21 mouse cellular contexts compared by ENCODE assay signal in genomic region chr1:141338073-141338472, GRCm38 (mm10).
DNase-seq lines count a peak whose midpoint lies in the region; ATAC-seq and TF ChIP-seq lines count a peak whose summit lies in the region.
"Had no signal": no experiment of that assay in that cellular context is flagged by ENCODE, and none has a peak within 500 bp of the region (broad histone marks: within the 10 kb centered on the region; RNA-seq: fewer than 3 reads in every experiment).

No protein-coding gene starts in this region.

- no peak overlapping the region for H3K4me3 ChIP-seq in forebrain, embryonic 13.5 days
- no peak overlapping the region for H3K4me3 ChIP-seq in forebrain, embryonic 10.5 days
- no peak overlapping the region for H3K4me3 ChIP-seq in forebrain, postnatal 0 days (ENCODE audit: low read depth, low read length)
- H3K4me3 ChIP-seq in hindbrain, embryonic 12.5 days = no peak overlapping the region
- no peak overlapping the region for H3K4me3 ChIP-seq in neural tube, embryonic 15.5 days (replicated peaks)
- H3K4me3 ChIP-seq: embryonic facial prominence, embryonic 10.5 days; heart, embryonic 12.5 days; hindbrain, embryonic 10.5 days; hindbrain, embryonic 15.5 days had no signal

- H3K4me2 ChIP-seq in forebrain, embryonic 13.5 days = no peak overlapping the region
- no peak overlapping the region for H3K4me2 ChIP-seq in forebrain, postnatal 0 days (ENCODE audit: low read depth)
- no peak overlapping the region for H3K4me2 ChIP-seq in hindbrain, embryonic 12.5 days (replicated peaks)
- H3K4me2 ChIP-seq in neural tube, embryonic 15.5 days = no peak overlapping the region
- H3K4me2 ChIP-seq: heart, embryonic 12.5 days; hindbrain, embryonic 15.5 days had no signal

- H3K27ac ChIP-seq in forebrain, embryonic 13.5 days = no peak overlapping the region
- no peak overlapping the region for H3K27ac ChIP-seq in forebrain, embryonic 10.5 days
- H3K27ac ChIP-seq in forebrain, postnatal 0 days (ENCODE audit: low read depth, low read length) = no peak overlapping the region
- H3K27ac ChIP-seq in hindbrain, embryonic 12.5 days = no peak overlapping the region
- no peak overlapping the region for H3K27ac ChIP-seq in neural tube, embryonic 15.5 days (replicated peaks)
- H3K27ac ChIP-seq: embryonic facial prominence, embryonic 10.5 days; hindbrain, embryonic 10.5 days; hindbrain, embryonic 15.5 days had no signal

- DNase-seq in forebrain, embryonic 10.5 days (ENCODE audit: extremely low spot score, low spot score) = no peak
- peak; percentile 17 for DNase-seq in brain, adult 2 months (ENCODE audit: low read depth, low spot score)
- peak; percentile 37 for DNase-seq in forebrain, postnatal 0 days
- peak; percentile 17 for DNase-seq in layer of hippocampus, adult 9-10 months (ENCODE audit: low spot score)
- DNase-seq in urinary bladder, postnatal 25 days (ENCODE audit: low spot score) = no peak
- DNase-seq: adrenal gland, adult 8-10 months; adrenal gland, postnatal 36 days; B cell, adult 2 months; cerebellum, adult 18-20 months; cerebellum, adult 9-11 months; gastrocnemius, postnatal 25 days had no signal

- no peaks in the 10 kb centered on the region for H3K36me3 ChIP-seq in forebrain, embryonic 13.5 days (ENCODE audit: poor library complexity, severe bottlenecking)
- no peaks in the 10 kb centered on the region for H3K36me3 ChIP-seq in forebrain, embryonic 10.5 days (replicated peaks)
- H3K36me3 ChIP-seq in forebrain, postnatal 0 days (ENCODE audit: insufficient read depth) = no peaks in the 10 kb centered on the region
- no peaks in the 10 kb centered on the region for H3K36me3 ChIP-seq in hindbrain, embryonic 12.5 days
- no peaks in the 10 kb centered on the region for H3K36me3 ChIP-seq in neural tube, embryonic 15.5 days
- H3K36me3 ChIP-seq: embryonic facial prominence, embryonic 10.5 days; G1E; heart, embryonic 12.5 days; hindbrain, embryonic 10.5 days; hindbrain, embryonic 15.5 days had no signal

- H3K9me3 ChIP-seq in forebrain, embryonic 13.5 days (replicated peaks) = no peaks in the 10 kb centered on the region
- H3K9me3 ChIP-seq in forebrain, embryonic 10.5 days = no peaks in the 10 kb centered on the region
- H3K9me3 ChIP-seq in forebrain, postnatal 0 days (ENCODE audit: low read length) = 0 out of 2 replicates have a peak, but pooled peaks cover under 1% of the 10 kb centered on the region
- no peaks in the 10 kb centered on the region for H3K9me3 ChIP-seq in hindbrain, embryonic 12.5 days (replicated peaks)
- no peaks in the 10 kb centered on the region for H3K9me3 ChIP-seq in neural tube, embryonic 15.5 days (replicated peaks)
- H3K9me3 ChIP-seq: embryonic facial prominence, embryonic 10.5 days; heart, embryonic 12.5 days; hindbrain, embryonic 10.5 days; hindbrain, embryonic 15.5 days had no signal

- 88% methylated on average over 1 of the region's 1 CpGs for WGBS in forebrain, embryonic 13.5 days
- 89% methylated on average over 1 of the region's 1 CpGs for WGBS in forebrain, embryonic 10.5 days
- WGBS in forebrain, postnatal 0 days = 58% methylated on average over 1 of the region's 1 CpGs
- WGBS in hindbrain, embryonic 12.5 days = 83% methylated on average over 1 of the region's 1 CpGs
- WGBS in neural tube, embryonic 15.5 days = 77% methylated on average over 1 of the region's 1 CpGs

- H3K27me3 ChIP-seq in forebrain, embryonic 13.5 days = no peaks in the 10 kb centered on the region
- H3K27me3 ChIP-seq in forebrain, embryonic 10.5 days (ENCODE audit: poor library complexity, severe bottlenecking) = no peaks in the 10 kb centered on the region
- no peaks in the 10 kb centered on the region for H3K27me3 ChIP-seq in forebrain, postnatal 0 days (ENCODE audit: insufficient read depth, low read length)
- H3K27me3 ChIP-seq in hindbrain, embryonic 12.5 days = no peaks in the 10 kb centered on the region
- no peaks in the 10 kb centered on the region for H3K27me3 ChIP-seq in neural tube, embryonic 15.5 days (replicated peaks)
- H3K27me3 ChIP-seq: heart, embryonic 12.5 days; hindbrain, embryonic 15.5 days had no signal

- no peaks in the 10 kb centered on the region for H3K4me1 ChIP-seq in forebrain, embryonic 13.5 days
- no peaks in the 10 kb centered on the region for H3K4me1 ChIP-seq in forebrain, embryonic 10.5 days
- no peaks in the 10 kb centered on the region for H3K4me1 ChIP-seq in forebrain, postnatal 0 days (ENCODE audit: insufficient read depth)
- no peaks in the 10 kb centered on the region for H3K4me1 ChIP-seq in hindbrain, embryonic 12.5 days
- no peaks in the 10 kb centered on the region for H3K4me1 ChIP-seq in neural tube, embryonic 15.5 days
- H3K4me1 ChIP-seq: embryonic facial prominence, embryonic 10.5 days; heart, embryonic 12.5 days; hindbrain, embryonic 10.5 days; hindbrain, embryonic 15.5 days had no signal

- H3K9ac ChIP-seq in forebrain, embryonic 13.5 days = no peak overlapping the region
- H3K9ac ChIP-seq in forebrain, postnatal 0 days = no peak overlapping the region
- no peak overlapping the region for H3K9ac ChIP-seq in hindbrain, embryonic 12.5 days
- no peak overlapping the region for H3K9ac ChIP-seq in neural tube, embryonic 15.5 days (replicated peaks)
- H3K9ac ChIP-seq: heart, embryonic 12.5 days; hindbrain, embryonic 15.5 days had no signal

- ATAC-seq in forebrain, embryonic 13.5 days = peak; percentile 33; the same call in 1 of the 2 replicates
- peak; percentile 32; the same call in 1 of the 2 replicates for ATAC-seq in forebrain, postnatal 0 days
- ATAC-seq in hindbrain, embryonic 12.5 days (ENCODE audit: low FRiP score) = no peak
- no peak for ATAC-seq in neural tube, embryonic 15.5 days (ENCODE audit: low FRiP score)
- ATAC-seq: CD4-positive, CD25-positive, alpha-beta regulatory T cell, adult 4 months; inflammation-experienced regulatory T-cells, adult 6 months had no signal

- TF ChIP-seq CTCF in forebrain, postnatal 0 days (IDR thresholded peaks at IDR 0.05; ENCODE audit: low read depth) = no peak

Comparison
In these comparisons a context has a peak if more than half of its experiments do, and no peak if none do; other contexts are left out.
1. DNase-seq: peak in brain, adult 2 months (single experiment), forebrain, postnatal 0 days (single experiment) and layer of hippocampus, adult 9-10 months (single experiment); none in forebrain, embryonic 10.5 days (single experiment) and urinary bladder, postnatal 25 days (single experiment).
2. ATAC-seq: peak in forebrain, embryonic 13.5 days (single experiment) and forebrain, postnatal 0 days (single experiment); none in hindbrain, embryonic 12.5 days (single experiment) and neural tube, embryonic 15.5 days (single experiment).